In genomic region chr4:137695900-137696299, GRCm38 (mm10) we compare ENCODE assay signal across 10 mouse cellular contexts. TPM values are rescaled to one million over a fixed set of nuclear protein-coding genes. Genes with fewer than 3 reads are reported as not detected.
A peak's percentile ranks its signal among the peaks of the same experiment; 100 is the strongest.
DNase-seq lines count a peak whose midpoint lies in the region; ATAC-seq and TF ChIP-seq lines count a peak whose summit lies in the region.
"Had no signal": no experiment of that assay in that cellular context is flagged by ENCODE, and none has a peak within 500 bp of the region (broad histone marks: within the 10 kb centered on the region; RNA-seq: fewer than 3 reads in every experiment).

No protein-coding gene starts in this region.

- intact Hi-C loops in heart, postnatal 25 days (cut with DNase I) = no loop called here

- H3K9ac ChIP-seq in heart, embryonic 13.5 days = no peak overlapping the region
- H3K9ac ChIP-seq in intestine, embryonic 16.5 days (ENCODE audit: low read depth, low read length) = no peak overlapping the region

- ATAC-seq in heart, embryonic 13.5 days (ENCODE audit: extremely low read depth, insufficient number of reproducible peaks, low FRiP score, low TSS enrichment) = no peak; the same call in 1 of the 2 replicates
- ATAC-seq in intestine, embryonic 16.5 days = peak; percentile 34
- no peak for ATAC-seq in frontal cortex, adult (ENCODE audit: low TSS enrichment)

- H3K4me1 ChIP-seq in heart, embryonic 13.5 days = peaks cover 44% of the 10 kb centered on the region
- H3K4me1 ChIP-seq in intestine, embryonic 16.5 days (ENCODE audit: control insufficient read depth, insufficient read depth, low read length) = peaks cover 41% of the 10 kb centered on the region
- no peaks in the 10 kb centered on the region for H3K4me1 ChIP-seq in thymus, adult 2 months (replicated peaks; ENCODE audit: control insufficient read depth, insufficient read depth, low read length)
- H3K4me1 ChIP-seq: megakaryocyte, embryonic 14.5 days had no signal

- 13% methylated on average over 4 of the region's 4 CpGs for WGBS in heart, embryonic 13.5 days
- WGBS in intestine, embryonic 16.5 days = 22% methylated on average over 4 of the region's 4 CpGs
- WGBS in thymus, adult 2 months = 25% methylated on average over 4 of the region's 4 CpGs

- no peak for TF ChIP-seq CTCF in layer of hippocampus, adult 2 months (conservative IDR thresholded peaks at IDR 0.05)
- TF ChIP-seq CTCF in thymus, adult 2 months (IDR thresholded peaks at IDR 0.05; ENCODE audit: borderline replicate concordance, control insufficient read depth, extremely low read depth, insufficient read depth, low read length, poor library complexity) = no peak

- H3K36me3 ChIP-seq in heart, embryonic 13.5 days = no peaks in the 10 kb centered on the region
- no peaks in the 10 kb centered on the region for H3K36me3 ChIP-seq in intestine, embryonic 16.5 days (ENCODE audit: control insufficient read depth, insufficient read depth, low read length)
- no peaks in the 10 kb centered on the region for H3K36me3 ChIP-seq in thymus, adult 2 months (ENCODE audit: control insufficient read depth, insufficient read depth, low read length)

- 0 out of 2 replicates have a peak overlapping the region, but pooled peaks have one; percentile 20 for H3K27ac ChIP-seq in heart, embryonic 13.5 days (replicated peaks)
- 0 out of 2 replicates have a peak overlapping the region, but pooled peaks have one; percentile 4 for H3K27ac ChIP-seq in layer of hippocampus, adult 2 months
- H3K27ac ChIP-seq in intestine, embryonic 16.5 days (ENCODE audit: low read length) = peak overlapping the region; percentile 40
- no peak overlapping the region for H3K27ac ChIP-seq in thymus, adult 2 months (ENCODE audit: control insufficient read depth, insufficient read depth, low read length)

- TF ChIP-seq POLR2A in thymus, adult 2 months (IDR thresholded peaks at IDR 0.05; ENCODE audit: control insufficient read depth, extremely low read depth, insufficient read depth, low read length, poor library complexity) = no peak

- no peaks in the 10 kb centered on the region for H3K9me3 ChIP-seq in heart, embryonic 13.5 days
- no peaks in the 10 kb centered on the region for H3K9me3 ChIP-seq in intestine, embryonic 16.5 days (ENCODE audit: control insufficient read depth, low read length)

- DNase-seq in heart, postnatal 25 days (ENCODE audit: low spot score) = no peak
- DNase-seq in layer of hippocampus, adult 2 months (ENCODE audit: low spot score in 2 of 2) = no peak
- no peak for DNase-seq in layer of hippocampus, adult 9-11 months
- peak; percentile 65 for DNase-seq in MN1 (ENCODE audit: low spot score)
- no peak for DNase-seq in thymus, adult 2 months
- DNase-seq: cerebellum, postnatal 10 days had no signal

- peaks cover 44% of the 10 kb centered on the region for H3K27me3 ChIP-seq in heart, embryonic 13.5 days (replicated peaks)
- no peaks in the 10 kb centered on the region for H3K27me3 ChIP-seq in intestine, embryonic 16.5 days (replicated peaks; ENCODE audit: control insufficient read depth, insufficient read depth, low read length)
- H3K27me3 ChIP-seq in thymus, adult 2 months (ENCODE audit: control insufficient read depth, insufficient read depth, low read length) = no peaks in the 10 kb centered on the region

- no peak overlapping the region for H3K4me2 ChIP-seq in heart, embryonic 13.5 days
- no peak overlapping the region for H3K4me2 ChIP-seq in intestine, embryonic 16.5 days (ENCODE audit: low read depth, low read length)

- H3K4me3 ChIP-seq in heart, embryonic 13.5 days = no peak overlapping the region
- no peak overlapping the region for H3K4me3 ChIP-seq in layer of hippocampus, adult 2 months
- no peak overlapping the region for H3K4me3 ChIP-seq in intestine, embryonic 16.5 days (ENCODE audit: low read length)
- H3K4me3 ChIP-seq in thymus, adult 2 months (ENCODE audit: control insufficient read depth, insufficient read depth, low read length) = no peak overlapping the region
- H3K4me3 ChIP-seq: megakaryocyte, embryonic 14.5 days had no signal

RNA-seq across cellular contexts. Expression of gene Rap1gap, which starts 31.4 kb away (rescaled TPM):
- polyA plus RNA-seq in heart, embryonic 13.5 days (2015; fragmentation: Nextera tagmentation; extraction: Ambion mirVana) = 5.1 and 6.1 TPM in 2 replicates
- 10 to 100 TPM; 13.8 to 19.4 TPM for total RNA-seq in heart, postnatal 25 days (2021)
- total RNA-seq in layer of hippocampus, adult 2 months (2021) = 100 to 1,000 TPM; 281 to 291 TPM
- 26.9 and 30.9 TPM in 2 replicates for polyA plus RNA-seq in intestine, embryonic 16.5 days (2015; fragmentation: Nextera tagmentation; extraction: Ambion mirVana)
- polyA plus RNA-seq in thymus, adult 2 months (2012; rRNA removed) = 23.5 and 26.1 TPM in 2 replicates
